Mouse (Mus musculus) gastrocnemius, adult 18-20 months (tissue): Measurements from ENCODE around the gene Tmem170. TPM values are rescaled to one million over a fixed set of nuclear protein-coding genes. Genes with fewer than 3 reads are reported as not detected.

ENCODE experiments used
- DNase-seq: peaks from one replicate; pipeline ENCODE4 v3.0.0; 2021; ENCODE audit warnings: low spot score
- long read RNA-seq, 2 experiments: library from polyadenylated mRNA; stranded (forward); transcript quantifications; one replicate each; pipeline ENCODE4 v2.0.0; 2021
- total RNA-seq, 2 experiments: library from RNA; stranded (reverse); gene quantifications; 2 replicates each; pipeline ENCODE4 v1.2.3; 2021

Tmem170 gene
- total RNA-seq: 1 to 10 TPM; 2.0 to 2.3 TPM
- long read RNA-seq, experiment 1: 0 reads
- long read RNA-seq, experiment 2, partial matches to known transcripts: 0 of 2 reads
- long read RNA-seq, experiment 2, other reads (novel, unspliced or antisense): 0 of 2 reads

- DNase-seq: peak; percentile 97
Observed at GRCm38 (mm10) chr8:111876355-111876948, at the start of gene Tmem170. Tmem170 (minus strand) TSS chr8:111876750.

- no peak for DNase-seq
Observed at GRCm38 (mm10) chr8:111924976-111925375, 48.4 kb upstream of the Tmem170 start.

- DNase-seq: peak; percentile 77
Observed at GRCm38 (mm10) chr8:111923383-111923804, 46.8 kb upstream of the Tmem170 start.

GRCm38 (mm10) chr8:111920971-111921370, 44.4 kb upstream of the Tmem170 start:
- no peak for DNase-seq

GRCm38 (mm10) chr8:111919663-111920062, 43.1 kb upstream of the Tmem170 start:
- DNase-seq: no peak

GRCm38 (mm10) chr8:111912860-111913432, 36.4 kb upstream of the Tmem170 start:
- no peak for DNase-seq

GRCm38 (mm10) chr8:111911572-111911971, 35.0 kb upstream of the Tmem170 start:
- DNase-seq: no peak

GRCm38 (mm10) chr8:111909621-111910450, 33.3 kb upstream of the Tmem170 start, which contains the start of gene Chst5:
Chst5 (minus strand) TSS chr8:111910447.
- no peak for DNase-seq

- DNase-seq: no peak
Observed at GRCm38 (mm10) chr8:111905500-111906121, 29.1 kb upstream of the Tmem170 start.

- DNase-seq: peak; percentile 87
Observed at GRCm38 (mm10) chr8:111902080-111902479, 25.5 kb upstream of the Tmem170 start.

GRCm38 (mm10) chr8:111898586-111898985, 22.0 kb upstream of the Tmem170 start:
- DNase-seq: no peak

- no peak for DNase-seq
Observed at GRCm38 (mm10) chr8:111894955-111895354, 18.4 kb upstream of the Tmem170 start.

GRCm38 (mm10) chr8:111892615-111893014, 16.1 kb upstream of the Tmem170 start:
- DNase-seq: no peak

GRCm38 (mm10) chr8:111891983-111892382, 15.4 kb upstream of the Tmem170 start:
- no peak for DNase-seq

GRCm38 (mm10) chr8:111890911-111891303, 14.4 kb upstream of the Tmem170 start:
- DNase-seq: no peak

- no peak for DNase-seq
Observed at GRCm38 (mm10) chr8:111889931-111890910, 13.7 kb upstream of the Tmem170 start.

GRCm38 (mm10) chr8:111888091-111888650, 11.6 kb upstream of the Tmem170 start:
- DNase-seq: no peak

- DNase-seq: no peak
Observed at GRCm38 (mm10) chr8:111887479-111887878, 10.9 kb upstream of the Tmem170 start.

- DNase-seq: no peak
Observed at GRCm38 (mm10) chr8:111883615-111884014, 7.1 kb upstream of the Tmem170 start.

- peak; percentile 43 for DNase-seq
Observed at GRCm38 (mm10) chr8:111881591-111881990, 5.0 kb upstream of the Tmem170 start.
